Mouse (Mus musculus) midbrain, postnatal 0 days (tissue): ENCODE data around the gene Nfe2l3. TPM values are rescaled to one million over a fixed set of nuclear protein-coding genes. Genes with fewer than 3 reads are reported as not detected.

Experiments used
- ATAC-seq: fragments of 200-750 bp; cut with Nextera tagmentation; 2 replicates; pipeline ENCODE4 v1.8.0; 2017; ENCODE audit warnings: moderate number of reproducible peaks, mild to moderate bottlenecking, moderate TSS enrichment, moderate library complexity; ENCODE audit not compliant: low FRiP score
- DNase-seq: peaks from one replicate; pipeline ENCODE4 v3.0.0-alpha.2; 2015; ENCODE audit warnings: low spot score
- H3K27ac ChIP-seq: fragments of 300-500 bp; sonication (generic); 2 replicates; pipeline ENCODE4 v1.5.1; 2014; ENCODE audit warnings: low read depth, mild to moderate bottlenecking, low read length, mixed read lengths
- H3K27me3 ChIP-seq: fragments of 300-500 bp; sonication (generic); 2 replicates; pipeline ENCODE4 v1.6.1; 2014; ENCODE audit warnings: low read length, control low read depth, mixed read lengths; ENCODE audit not compliant: insufficient read depth
- H3K36me3 ChIP-seq: fragments of 300-500 bp; sonication (generic); 2 replicates; pipeline ENCODE4 v1.6.1; 2014; ENCODE audit warnings: low read length, control low read depth, mixed read lengths; ENCODE audit not compliant: insufficient read depth
- H3K4me1 ChIP-seq: fragments of 300-500 bp; sonication (generic); 2 replicates; pipeline ENCODE4 v1.6.1; 2014; ENCODE audit warnings: mild to moderate bottlenecking, control low read depth, antibody characterized with exemption, low read length, mixed read lengths; ENCODE audit not compliant: insufficient read depth
- H3K4me2 ChIP-seq: fragments of 300-500 bp; sonication (generic); 2 replicates; pipeline ENCODE4 v1.6.1; 2014; ENCODE audit warnings: low read depth, mild to moderate bottlenecking, low read length, mixed read lengths; ENCODE audit not compliant: poor library complexity, severe bottlenecking
- H3K4me3 ChIP-seq: fragments of 300-500 bp; sonication (generic); 2 replicates; pipeline ENCODE4 v1.5.1; 2014; ENCODE audit warnings: low read depth, mild to moderate bottlenecking, low read length, moderate library complexity
- H3K9ac ChIP-seq: fragments of 300-500 bp; sonication (generic); replicated peaks from 2 replicates; pipeline ENCODE4 v1.6.1; 2014; ENCODE audit warnings: mild to moderate bottlenecking, low read length, moderate library complexity, mixed read lengths; ENCODE audit not compliant: poor library complexity, severe bottlenecking
- H3K9me3 ChIP-seq: fragments of 300-500 bp; sonication (generic); 2 replicates; pipeline ENCODE4 v1.6.1; 2016; ENCODE audit warnings: low read length, control low read depth
- CTCF ChIP-seq: IDR thresholded peaks from 2 replicates; pipeline ENCODE4 v1.5.1; 2016; ENCODE audit warnings: antibody characterized with exemption, mild to moderate bottlenecking
- WGBS: fragments of 180-500 bp; shearing (Covaris S2); extraction: QIAGEN DNeasy Blood & Tissue Kit; methylation state at CpG from one replicate; pipeline ENCODE4 v1.1.7; 2014; 5-methylcytosine and 5-hydroxymethylcytosine counted together
- polyA plus RNA-seq: library from polyadenylated mRNA; unstranded; fragments of >200 nt; fragmentation: Nextera tagmentation; extraction: Ambion mirVana; gene quantifications from 2 replicates; pipeline ENCODE4 v1.2.1, GENCODE M21; 2015
- total RNA-seq: library from RNA; depleted of rRNA; stranded (reverse); fragments of >200 nt; gene quantifications from 2 replicates; pipeline ENCODE4 v1.2.3, GENCODE M21; 2014

Nfe2l3 gene
- total and polyA plus RNA-seq, 2 experiments from 2014 or later = 7.3 to 12.7 TPM

GRCm38 (mm10) chr6:51442191-51442835 is 9.8 kb downstream of the Nfe2l3 start:
- H3K27ac ChIP-seq = no peak overlapping the region
- no peak for DNase-seq
- 64% methylated on average over 9 of the region's 9 CpGs for WGBS

DNA sequence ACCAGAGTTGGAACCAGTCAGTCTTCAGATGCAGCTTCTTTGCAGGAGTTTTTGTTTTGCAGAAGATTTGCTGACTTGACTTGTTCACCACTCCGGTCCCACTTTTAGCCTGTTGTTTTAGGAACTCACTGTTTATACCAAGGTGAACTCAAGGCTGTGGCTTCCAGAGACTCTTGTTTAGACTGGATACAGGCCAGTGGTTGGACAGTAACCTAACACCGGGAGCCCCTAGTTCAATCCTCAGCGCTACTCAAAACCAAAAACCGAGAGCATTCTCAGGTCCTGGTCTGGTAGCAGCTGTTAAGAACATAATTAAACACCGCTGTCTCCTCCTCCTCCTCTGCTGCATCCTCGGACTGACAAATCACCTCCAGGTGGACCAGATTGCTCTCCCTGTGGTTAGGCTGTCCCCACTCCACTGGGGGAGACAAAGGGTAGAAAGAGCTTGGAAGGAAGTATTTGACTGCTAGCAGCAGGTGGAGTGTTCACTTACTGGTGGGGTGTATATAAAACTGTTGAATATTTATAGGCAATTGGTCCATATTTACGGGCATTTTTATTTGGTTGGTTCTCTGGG is 20.5 kb downstream of the Nfe2l3 start:
- Histone ChIP-seq H3K4me2 (no peak overlapping the region), H3K27me3 (no peaks in the 10 kb centered on the region), H3K4me3 (no peak overlapping the region), H3K36me3 (no peaks in the 10 kb centered on the region), H3K4me1 (no peaks in the 10 kb centered on the region), H3K27ac (no peak overlapping the region), H3K9me3 (no peaks in the 10 kb centered on the region), H3K9ac (no peak overlapping the region)
- WGBS = 72% methylated on average over 7 of the region's 7 CpGs
- ATAC-seq = no peak
- DNase-seq = no peak
- TF ChIP-seq CTCF = no peak

More at GRCm38 (mm10) chr6:51442191-51442835, 9.8 kb downstream of the Nfe2l3 start:
- Histone ChIP-seq H3K36me3 (no peaks in the 10 kb centered on the region), H3K4me3 (no peak overlapping the region), H3K4me1 (no peaks in the 10 kb centered on the region), H3K27me3 (no peaks in the 10 kb centered on the region), H3K9me3 (no peaks in the 10 kb centered on the region), H3K9ac (no peak overlapping the region), H3K4me2 (no peak overlapping the region)
- 0 out of 2 replicates have a peak, but pooled peaks have one; percentile 5 for TF ChIP-seq CTCF
- no peak for ATAC-seq

DNA sequence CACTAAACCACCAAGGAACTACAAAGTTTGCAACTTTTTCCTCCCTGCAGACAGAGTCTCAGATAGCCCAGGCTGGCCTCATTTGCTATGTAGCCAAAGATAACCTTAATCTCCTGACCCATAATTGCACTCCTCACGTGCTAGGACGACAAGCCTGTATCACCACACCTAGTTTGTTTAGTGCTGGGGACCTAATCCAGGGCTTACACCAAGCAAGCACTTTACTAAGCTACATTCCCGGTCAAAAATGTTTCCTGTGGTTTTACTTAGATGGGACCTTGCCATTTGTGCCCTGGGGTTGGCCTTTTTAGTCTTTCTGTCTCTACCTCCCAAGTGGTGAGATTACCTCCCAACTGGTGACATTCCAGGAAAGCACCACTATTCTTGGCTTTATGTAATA is 22.5 kb downstream of the Nfe2l3 start:
- Histone ChIP-seq H3K4me1 (no peaks in the 10 kb centered on the region), H3K9me3 (no peaks in the 10 kb centered on the region), H3K27me3 (no peaks in the 10 kb centered on the region), H3K9ac (no peak overlapping the region), H3K4me3 (no peak overlapping the region), H3K36me3 (peaks cover 6% of the 10 kb centered on the region; the same call in 1 of the 2 replicates), H3K27ac (no peak overlapping the region), H3K4me2 (no peak overlapping the region)
- TF ChIP-seq CTCF = no peak
- no peak for ATAC-seq
- WGBS = 65% methylated on average over 3 of the region's 3 CpGs
- DNase-seq = no peak

DNA sequence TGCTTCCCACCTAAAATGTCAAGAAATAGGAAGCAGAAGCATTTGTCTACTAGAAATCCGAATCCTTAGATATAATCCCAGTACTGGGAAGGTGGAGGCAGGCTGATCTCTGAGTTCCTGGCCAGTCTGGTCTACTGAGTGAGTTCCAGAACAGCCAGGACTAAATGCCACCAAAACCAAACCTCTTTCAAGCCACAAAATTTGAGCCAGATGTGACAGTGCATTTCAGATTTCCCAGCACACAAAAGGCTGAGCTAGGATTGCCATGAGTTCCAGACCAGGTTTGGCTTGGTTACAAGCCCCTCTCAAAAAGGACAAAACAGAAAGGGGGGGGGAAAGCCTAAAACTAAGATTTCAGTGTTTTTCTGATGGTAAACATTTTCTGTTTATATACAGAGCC is 23.7 kb downstream of the Nfe2l3 start:
- Histone ChIP-seq H3K36me3 (peaks cover 15% of the 10 kb centered on the region), H3K27me3 (no peaks in the 10 kb centered on the region), H3K4me2 (no peak overlapping the region), H3K4me3 (no peak overlapping the region), H3K27ac (no peak overlapping the region), H3K4me1 (no peaks in the 10 kb centered on the region), H3K9ac (no peak overlapping the region), H3K9me3 (no peaks in the 10 kb centered on the region)
- no peak for ATAC-seq
- no peak for TF ChIP-seq CTCF
- 73% methylated on average over 1 of the region's 1 CpGs for WGBS
- no peak for DNase-seq

- ATAC-seq (no peak), DNase-seq (no peak)
- peaks cover 24% of the 10 kb centered on the region for H3K36me3 ChIP-seq
- no peak for TF ChIP-seq CTCF
- H3K9me3 ChIP-seq = no peaks in the 10 kb centered on the region
- H3K4me1 ChIP-seq = no peaks in the 10 kb centered on the region
- no peak overlapping the region for H3K27ac ChIP-seq
- H3K27me3 ChIP-seq = no peaks in the 10 kb centered on the region
- WGBS = 83% methylated on average over 3 of the region's 3 CpGs
- H3K4me2 ChIP-seq = no peak overlapping the region
- H3K9ac ChIP-seq = no peak overlapping the region
- H3K4me3 ChIP-seq = no peak overlapping the region
These were observed 24.8 kb downstream of the Nfe2l3 start for GRCm38 (mm10) chr6:51457283-51457682.

DNA sequence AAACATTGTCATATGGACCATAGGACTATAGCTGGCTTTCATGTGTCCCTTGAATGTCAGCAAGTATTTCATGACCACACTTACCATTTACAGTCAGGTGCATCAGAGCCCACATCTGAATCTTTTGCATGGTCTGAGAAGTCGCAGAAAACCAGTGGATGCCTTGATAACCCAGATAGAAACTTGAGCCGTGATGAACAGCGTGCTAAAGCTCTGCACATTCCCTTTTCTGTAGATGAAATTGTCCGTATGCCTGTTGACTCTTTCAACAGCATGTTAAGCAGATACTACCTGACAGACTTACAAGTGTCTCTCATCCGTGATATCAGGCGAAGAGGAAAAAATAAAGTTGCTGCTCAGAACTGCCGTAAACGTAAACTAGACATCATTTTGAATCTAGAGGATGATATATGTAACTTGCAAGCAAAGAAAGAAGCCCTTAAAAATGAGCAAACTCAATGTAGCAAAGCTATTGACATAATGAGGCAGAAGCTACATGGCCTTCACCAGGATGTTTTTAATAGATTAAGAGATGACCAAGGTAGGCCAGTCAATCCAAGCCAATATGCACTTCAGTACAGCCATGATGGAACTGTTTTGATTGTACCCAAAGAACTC is 25.4 kb downstream of the Nfe2l3 start:
- ATAC-seq (no peak), DNase-seq (no peak)
- WGBS = 88% methylated on average over 8 of the region's 8 CpGs
- Histone ChIP-seq H3K27me3 (no peaks in the 10 kb centered on the region), H3K36me3 (peaks cover 26% of the 10 kb centered on the region), H3K9ac (no peak overlapping the region), H3K4me3 (no peak overlapping the region), H3K9me3 (no peaks in the 10 kb centered on the region), H3K4me2 (no peak overlapping the region), H3K27ac (no peak overlapping the region), H3K4me1 (no peaks in the 10 kb centered on the region)
- TF ChIP-seq CTCF = no peak
